ENCODE assay signal across 23 mouse cellular contexts in genomic region chr3:52618212-52618924, GRCm38 (mm10).
A peak's percentile ranks its signal among the peaks of the same experiment; 100 is the strongest.
DNase-seq lines count a peak whose midpoint lies in the region; ATAC-seq and TF ChIP-seq lines count a peak whose summit lies in the region.
"Had no signal": no experiment of that assay in that cellular context is flagged by ENCODE, and none has a peak within 500 bp of the region (broad histone marks: within the 10 kb centered on the region; RNA-seq: fewer than 3 reads in every experiment).

No protein-coding gene starts in this region.

- no peak overlapping the region for H3K4me3 ChIP-seq in liver, embryonic 15.5 days (replicated peaks)
- H3K4me3 ChIP-seq in liver, embryonic 12.5 days: no peak overlapping the region
- H3K4me3 ChIP-seq in liver, postnatal 0 days (ENCODE audit: low read depth, low read length): no peak overlapping the region
- H3K4me3 ChIP-seq: embryonic facial prominence, embryonic 12.5 days; erythroblast, embryonic 14.5 days; gastrocnemius, adult 2 months; heart, embryonic 13.5 days; layer of hippocampus, adult 2 months; lung, embryonic 15.5 days; midbrain, embryonic 12.5 days; neural tube, embryonic 12.5 days; stomach, embryonic 15.5 days had no signal

- H3K4me1 ChIP-seq in liver, embryonic 15.5 days (replicated peaks): peaks cover 9% of the 10 kb centered on the region; the same call in 1 of the 2 replicates
- H3K4me1 ChIP-seq in liver, embryonic 12.5 days: peaks cover 11% of the 10 kb centered on the region; the same call in 1 of the 2 replicates
- H3K4me1 ChIP-seq in liver, postnatal 0 days (ENCODE audit: insufficient read depth): peaks cover 6% of the 10 kb centered on the region
- H3K4me1 ChIP-seq: heart, embryonic 13.5 days; lung, embryonic 15.5 days; midbrain, embryonic 12.5 days; neural tube, embryonic 12.5 days; stomach, embryonic 15.5 days had no signal

- no peak for TF ChIP-seq EP300 in liver, postnatal 0 days (IDR thresholded peaks at IDR 0.05; ENCODE audit: low read depth)

- TF ChIP-seq CTCF in liver, postnatal 0 days (IDR thresholded peaks at IDR 0.05; ENCODE audit: low read depth): no peak

- H3K9me3 ChIP-seq in liver, embryonic 15.5 days (replicated peaks): no peaks in the 10 kb centered on the region
- no peaks in the 10 kb centered on the region for H3K9me3 ChIP-seq in liver, embryonic 12.5 days (replicated peaks)
- no peaks in the 10 kb centered on the region for H3K9me3 ChIP-seq in liver, postnatal 0 days (ENCODE audit: low read length)
- H3K9me3 ChIP-seq: embryonic facial prominence, embryonic 12.5 days; heart, embryonic 13.5 days; lung, embryonic 15.5 days; midbrain, embryonic 12.5 days; neural tube, embryonic 12.5 days; stomach, embryonic 15.5 days had no signal

- no peak for ATAC-seq in liver, embryonic 15.5 days (ENCODE audit: insufficient read depth)
- no peak for ATAC-seq in liver, embryonic 12.5 days
- peak; percentile 85 for ATAC-seq in activated CD4-positive, CD25-positive, alpha-beta regulatory T cell, adult 4 months
- peak; percentile 24 for ATAC-seq in liver, postnatal 0 days
- ATAC-seq: forebrain, embryonic 16.5 days had no signal

- WGBS in liver, embryonic 15.5 days (ENCODE audit: insufficient replicate concordance): 37% methylated on average over 7 of the region's 7 CpGs
- 51% methylated on average over 7 of the region's 7 CpGs for WGBS in liver, embryonic 12.5 days (ENCODE audit: insufficient replicate concordance)
- WGBS in liver, postnatal 0 days (ENCODE audit: insufficient replicate concordance): 48% methylated on average over 7 of the region's 7 CpGs

- H3K36me3 ChIP-seq in liver, embryonic 15.5 days (replicated peaks): no peaks in the 10 kb centered on the region
- H3K36me3 ChIP-seq in liver, embryonic 12.5 days: no peaks in the 10 kb centered on the region
- H3K36me3 ChIP-seq in liver, postnatal 0 days (replicated peaks; ENCODE audit: insufficient read depth, low read length): no peaks in the 10 kb centered on the region
- H3K36me3 ChIP-seq: embryonic facial prominence, embryonic 12.5 days; G1E; heart, embryonic 13.5 days; lung, embryonic 15.5 days; midbrain, embryonic 12.5 days; neural tube, embryonic 12.5 days; stomach, embryonic 15.5 days had no signal

- no peak overlapping the region for H3K4me2 ChIP-seq in liver, embryonic 15.5 days
- no peak overlapping the region for H3K4me2 ChIP-seq in liver, embryonic 12.5 days
- no peak overlapping the region for H3K4me2 ChIP-seq in liver, postnatal 0 days (ENCODE audit: low read depth, low read length)
- H3K4me2 ChIP-seq: embryonic facial prominence, embryonic 12.5 days; heart, embryonic 13.5 days; hindbrain, embryonic 14.5 days; lung, embryonic 15.5 days; midbrain, embryonic 12.5 days; neural tube, embryonic 12.5 days; stomach, embryonic 15.5 days had no signal

- peak overlapping the region; percentile 68 for H3K27ac ChIP-seq in liver, embryonic 15.5 days (replicated peaks)
- H3K27ac ChIP-seq in liver, embryonic 12.5 days: no peak overlapping the region
- H3K27ac ChIP-seq in liver, postnatal 0 days (ENCODE audit: low read depth): peak overlapping the region; percentile 93
- H3K27ac ChIP-seq: embryonic facial prominence, embryonic 12.5 days; gastrocnemius, adult 2 months; heart, embryonic 13.5 days; hindbrain, embryonic 14.5 days; layer of hippocampus, adult 2 months; lung, embryonic 15.5 days; midbrain, embryonic 12.5 days; neural tube, embryonic 12.5 days; stomach, embryonic 15.5 days had no signal

- H3K27me3 ChIP-seq in liver, embryonic 15.5 days: no peaks in the 10 kb centered on the region
- H3K27me3 ChIP-seq in liver, embryonic 12.5 days (replicated peaks): no peaks in the 10 kb centered on the region
- no peaks in the 10 kb centered on the region for H3K27me3 ChIP-seq in liver, postnatal 0 days (ENCODE audit: insufficient read depth, low read length)
- H3K27me3 ChIP-seq: embryonic facial prominence, embryonic 12.5 days; heart, embryonic 13.5 days; lung, embryonic 15.5 days; midbrain, embryonic 12.5 days; neural tube, embryonic 12.5 days; stomach, embryonic 15.5 days had no signal

- DNase-seq in CD4-positive helper T cell, adult 2 months (ENCODE audit: low read depth, low spot score): peak; percentile 62
- no peak for DNase-seq in liver, postnatal 0 days
- DNase-seq in adipocyte (ENCODE audit: low spot score) (no peak), MN1 (ENCODE audit: low spot score) (no peak)
- DNase-seq in B cell, adult 2 months: no peak
- DNase-seq: cerebellum, adult 8-10 months; gastrocnemius, adult 2 months; kidney, postnatal 10 days; thymus, postnatal 14 days had no signal

- H3K9ac ChIP-seq in liver, embryonic 15.5 days: no peak overlapping the region
- H3K9ac ChIP-seq in liver, embryonic 12.5 days: no peak overlapping the region
- H3K9ac ChIP-seq in liver, postnatal 0 days (replicated peaks): no peak overlapping the region
- H3K9ac ChIP-seq: embryonic facial prominence, embryonic 12.5 days; heart, embryonic 13.5 days; hindbrain, embryonic 14.5 days; lung, embryonic 15.5 days; midbrain, embryonic 12.5 days; neural tube, embryonic 12.5 days; stomach, embryonic 15.5 days had no signal

Comparison
In these comparisons a context has a peak if more than half of its experiments do, and no peak if none do; other contexts are left out.
1. ATAC-seq: peak in activated CD4-positive, CD25-positive, alpha-beta regulatory T cell, adult 4 months (single experiment) and liver, postnatal 0 days (single experiment); none in liver, embryonic 15.5 days (single experiment) and liver, embryonic 12.5 days (single experiment).